Mouse (Mus musculus) bone marrow macrophage, adult 2 months (primary cell): ENCODE data around the gene Xkr7.

Experiments used
- CTCF ChIP-seq: IDR thresholded peaks from 2 replicates; pipeline ENCODE4 v1.5.1; 2012; ENCODE audit warnings: low read depth, mild to moderate bottlenecking, low read length, moderate library complexity
- POLR2A ChIP-seq: IDR thresholded peaks from 2 replicates; pipeline ENCODE4 v1.6.1; 2012; ENCODE audit warnings: mild to moderate bottlenecking, low read depth, low read length, borderline replicate concordance

DNA sequence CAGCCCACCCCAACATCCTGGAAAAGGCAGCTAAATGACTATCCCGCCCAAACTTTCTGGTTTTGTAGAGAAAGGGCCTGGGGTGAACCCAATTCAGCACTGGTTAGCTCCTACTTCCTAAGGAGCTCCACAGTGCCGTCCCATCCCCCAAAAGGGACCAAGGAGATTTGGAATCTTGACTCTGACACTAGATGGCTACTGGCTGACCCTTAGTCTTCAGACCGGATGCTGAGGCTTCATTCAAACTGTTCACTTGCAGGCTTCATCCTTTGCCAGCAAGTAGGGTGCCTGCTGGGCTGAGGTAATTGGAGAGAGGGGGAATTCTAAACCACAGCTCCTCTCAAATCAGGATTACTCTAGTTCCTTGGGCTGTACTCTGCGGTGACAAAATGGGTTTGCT, 1.3 kb downstream of the Xkr7 start:
- TF ChIP-seq CTCF (no peak), POLR2A (no peak)
